Mouse (Mus musculus): ENCODE measurements around the gene Gm14296. TPM values are rescaled to one million over a fixed set of nuclear protein-coding genes. Genes with fewer than 3 reads are reported as not detected.
"Not testable (repeated sequence)": the region's sequence is repeated elsewhere in the genome, so short reads cannot be mapped to it uniquely, and the experiment has no call there.

Gm14296 gene
- polyA plus RNA-seq (2015; fragmentation: Nextera tagmentation; extraction: Ambion mirVana): 8.3 and 8.7 TPM in 2 replicates

DNA sequence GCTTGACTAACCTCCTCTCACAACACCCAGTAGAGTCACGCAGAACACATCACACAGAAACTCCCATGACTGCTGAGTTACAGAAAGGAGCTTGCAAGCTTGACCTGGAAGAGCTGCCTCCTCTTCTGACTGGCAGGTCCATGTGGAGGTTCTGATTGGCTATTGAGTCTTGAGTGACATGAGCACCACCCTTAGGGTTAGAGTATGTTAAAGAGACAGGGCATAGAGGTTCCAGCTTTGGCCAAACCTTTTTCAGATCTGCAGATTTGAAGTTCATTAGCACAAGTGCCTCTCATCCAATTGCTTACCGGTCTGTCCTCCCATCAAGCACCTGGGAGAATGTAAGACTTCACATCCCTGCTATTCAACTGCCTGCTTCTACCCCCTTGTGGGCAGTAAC, at the start of gene Gm14296:
TSS of gene Gm14296 (minus strand) at position 101 of the 400 bp plus-strand sequence.
- H3K27ac ChIP-seq (ENCODE audit: low read length); H3K9me3 ChIP-seq (replicated peaks; ENCODE audit: control insufficient read depth, low read length); H3K4me2 ChIP-seq (ENCODE audit: low read depth, low read length); ATAC-seq (replicated peaks; ENCODE audit: extremely low read depth, insufficient read depth, low FRiP score); H3K9ac ChIP-seq (ENCODE audit: low read length); H3K4me3 ChIP-seq (ENCODE audit: low read length); H3K36me3 ChIP-seq (ENCODE audit: control insufficient read depth, insufficient read depth); H3K27me3 ChIP-seq (ENCODE audit: control insufficient read depth, insufficient read depth, low read length); H3K4me1 ChIP-seq (ENCODE audit: control insufficient read depth, insufficient read depth, low read length): not testable (repeated sequence)
- no CpG with 5 or more reads among the region's 2 CpGs for WGBS

DNA sequence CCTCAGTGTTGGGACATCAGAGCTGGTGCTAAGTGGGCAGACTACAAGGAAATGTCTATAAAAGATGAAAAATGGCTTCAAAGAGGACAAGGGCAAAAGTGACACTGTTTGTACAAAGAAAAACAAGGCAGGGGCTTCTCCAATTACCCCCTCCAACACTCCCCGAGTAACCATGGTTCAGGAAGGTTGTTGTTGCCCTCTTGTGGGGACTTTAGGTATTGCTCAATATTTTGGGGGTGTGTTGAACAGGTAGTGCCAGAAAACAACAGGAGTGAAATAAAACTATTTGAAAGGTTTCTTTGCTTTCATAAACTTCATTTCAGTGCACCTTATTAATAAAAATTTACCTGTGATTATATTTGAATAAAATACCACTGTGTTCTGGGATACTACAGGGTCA, 22.1 kb downstream of the Gm14296 start:
- WGBS: no CpG with 5 or more reads among the region's 1 CpGs
- H3K4me2 ChIP-seq (ENCODE audit: low read depth, low read length); H3K27ac ChIP-seq (ENCODE audit: low read length); H3K9ac ChIP-seq (ENCODE audit: low read length); H3K9me3 ChIP-seq (replicated peaks; ENCODE audit: control insufficient read depth, low read length); H3K27me3 ChIP-seq (ENCODE audit: control insufficient read depth, insufficient read depth, low read length); H3K4me1 ChIP-seq (ENCODE audit: control insufficient read depth, insufficient read depth, low read length); ATAC-seq (replicated peaks; ENCODE audit: extremely low read depth, insufficient read depth, low FRiP score); H3K36me3 ChIP-seq (ENCODE audit: control insufficient read depth, insufficient read depth); H3K4me3 ChIP-seq (ENCODE audit: low read length): not testable (repeated sequence)

Other genes starting within 250 kb of the Gm14296 start
- 20.8 and 22.4 TPM in 2 replicates for gene Gm14305, start 219.5 kb downstream of the Gm14296 start, polyA plus RNA-seq (2015; fragmentation: Nextera tagmentation; extraction: Ambion mirVana)
- gene Gm14295, start 129.2 kb downstream of the Gm14296 start, polyA plus RNA-seq (2015; fragmentation: Nextera tagmentation; extraction: Ambion mirVana): 13.5 and 19.0 TPM in 2 replicates
- not detected in 2 replicates for gene Gm14408, start 96.7 kb downstream of the Gm14296 start, polyA plus RNA-seq (2015; fragmentation: Nextera tagmentation; extraction: Ambion mirVana)
- gene Gm14419, start 73.1 kb upstream of the Gm14296 start, polyA plus RNA-seq (2015; fragmentation: Nextera tagmentation; extraction: Ambion mirVana): 9.0 and 11.2 TPM in 2 replicates
- gene Gm14401, start 146.5 kb upstream of the Gm14296 start, polyA plus RNA-seq (2015; fragmentation: Nextera tagmentation; extraction: Ambion mirVana): 0.14 and 0.42 TPM in 2 replicates

Data from heart, embryonic 16.5 days (tissue).